ENCODE assay signal across 7 mouse cellular contexts in the genomic region with DNA sequence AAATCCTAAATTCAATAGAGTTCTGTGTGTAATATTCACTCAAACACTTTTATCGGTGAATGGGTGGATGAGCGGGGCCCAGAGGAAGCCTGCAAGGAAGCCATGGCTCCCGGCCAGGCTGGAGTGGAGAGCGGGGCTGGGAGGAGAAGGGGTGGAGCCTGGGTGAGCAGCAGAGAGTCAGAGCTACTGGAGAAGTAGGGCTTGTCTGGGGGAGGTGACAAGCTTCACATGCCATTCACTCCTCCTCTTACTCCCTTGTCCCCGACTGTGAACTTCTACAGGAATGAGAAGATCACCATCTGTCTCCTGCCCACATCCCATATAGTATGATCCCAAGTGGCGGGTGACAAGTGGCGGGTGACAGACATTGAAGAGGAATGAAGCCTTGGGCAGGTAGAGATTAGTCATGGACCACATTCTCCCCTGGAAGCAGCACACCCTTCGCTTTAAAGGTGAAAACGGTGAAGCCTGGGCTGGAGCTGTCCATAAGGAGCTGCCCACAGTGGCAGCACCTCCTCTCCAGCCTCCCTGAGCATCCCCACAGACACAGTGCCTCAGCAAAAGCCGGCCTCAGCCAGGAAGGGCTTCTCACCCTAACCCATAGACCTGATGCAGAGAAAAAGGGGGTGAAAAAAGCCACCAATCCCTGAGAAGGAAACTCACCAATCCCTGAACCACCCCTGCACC.
DNase-seq lines count a peak whose midpoint lies in the region; ATAC-seq and TF ChIP-seq lines count a peak whose summit lies in the region.

No protein-coding gene starts in this region.

- H3K4me1 ChIP-seq in kidney, adult 2 months (ENCODE audit: control insufficient read depth, insufficient read depth, low read length): 0 out of 2 replicates have a peak, but pooled peaks cover 2% of the 10 kb centered on the region
- H3K4me1 ChIP-seq in stomach, postnatal 0 days (replicated peaks; ENCODE audit: control insufficient read depth, insufficient read depth): no peaks in the 10 kb centered on the region

- H3K9ac ChIP-seq in stomach, postnatal 0 days (ENCODE audit: low read length): no peak overlapping the region

- no peaks in the 10 kb centered on the region for H3K27me3 ChIP-seq in kidney, adult 2 months (replicated peaks; ENCODE audit: control insufficient read depth, insufficient read depth, low read length)
- no peaks in the 10 kb centered on the region for H3K27me3 ChIP-seq in stomach, postnatal 0 days (ENCODE audit: control insufficient read depth, insufficient read depth, low read length)

- TF ChIP-seq POLR2A in kidney, adult 2 months (IDR thresholded peaks at IDR 0.05; ENCODE audit: low read depth, low read length): no peak

- no peak overlapping the region for H3K4me3 ChIP-seq in kidney, adult 2 months (ENCODE audit: insufficient read depth, low read depth, low read length)
- no peak overlapping the region for H3K4me3 ChIP-seq in stomach, postnatal 0 days (ENCODE audit: low read depth, low read length)

- H3K4me2 ChIP-seq in stomach, postnatal 0 days (replicated peaks; ENCODE audit: low read depth): no peak overlapping the region

- TF ChIP-seq CTCF in kidney, adult 2 months (conservative IDR thresholded peaks at IDR 0.05; ENCODE audit: insufficient read depth, insufficient read length, low read depth, low read length): no peak
- no peak for TF ChIP-seq CTCF in stomach, postnatal 0 days (IDR thresholded peaks at IDR 0.05; ENCODE audit: low read depth)

- no peaks in the 10 kb centered on the region for H3K9me3 ChIP-seq in stomach, postnatal 0 days (ENCODE audit: control insufficient read depth, low read length)

- H3K27ac ChIP-seq in kidney, adult 2 months (ENCODE audit: insufficient read depth, low read depth, low read length): peak overlapping the region; percentile 24; the same call in 1 of the 2 replicates
- no peak overlapping the region for H3K27ac ChIP-seq in stomach, postnatal 0 days (replicated peaks)

- WGBS in kidney, adult 2 months: 36% methylated on average over 10 of the region's 10 CpGs
- 39% methylated on average over 10 of the region's 10 CpGs for WGBS in stomach, postnatal 0 days

- ATAC-seq in cerebellum, adult (ENCODE audit: insufficient number of reproducible peaks, low FRiP score, low TSS enrichment): peak; percentile 79
- peak; percentile 60; the same call in 1 of the 2 replicates for ATAC-seq in stomach, postnatal 0 days (ENCODE audit: low FRiP score, low TSS enrichment)
- ATAC-seq in CD4-positive, CD25-positive, alpha-beta regulatory T cell, adult 4 months: no peak

- no peak for TF ChIP-seq EP300 in stomach, postnatal 0 days (optimal IDR thresholded peaks at IDR 0.05)

- DNase-seq in adrenal gland, postnatal 10 days: peak; percentile 72
- peak; percentile 39 to 74 for DNase-seq in gastrocnemius, postnatal 4 days (ENCODE audit: low spot score in 2 of 2)
- DNase-seq in kidney, adult 2 months: peak; percentile 76
- DNase-seq in lung, adult 18-20 months: peak; percentile 69 to 72
- DNase-seq in stomach, postnatal 0 days (ENCODE audit: low spot score): peak; percentile 60

- H3K36me3 ChIP-seq in kidney, adult 2 months (ENCODE audit: control insufficient read depth, insufficient read depth, low read length): no peaks in the 10 kb centered on the region
- H3K36me3 ChIP-seq in stomach, postnatal 0 days (ENCODE audit: control insufficient read depth, insufficient read depth, low read length): no peaks in the 10 kb centered on the region
